Mouse (Mus musculus) G1E (cell line): Measurements from ENCODE around the gene Stk25. TPM values are rescaled to one million over a fixed set of nuclear protein-coding genes. Genes with fewer than 3 reads are reported as not detected.

Experiments used
- ATAC-seq: 2 replicates; pipeline ENCODE4 v1.8.0; 2016; ENCODE audit warnings: mild to moderate bottlenecking; ENCODE audit not compliant: insufficient number of reproducible peaks, poor library complexity, low FRiP score, severe bottlenecking; ENCODE audit errors: extremely low read depth
- DNase-seq: peaks from one replicate; pipeline ENCODE4 v3.0.0; 2012; ENCODE audit warnings: low spot score
- H3K27me3 ChIP-seq: 2 replicates; pipeline ENCODE4 v1.6.1; 2012; ENCODE audit warnings: mild to moderate bottlenecking, low read length, inconsistent platforms; ENCODE audit not compliant: insufficient read depth
- H3K36me3 ChIP-seq: replicated peaks from 2 replicates; pipeline ENCODE3; 2012; ENCODE audit warnings: mild to moderate bottlenecking, inconsistent platforms
- H3K4me1 ChIP-seq: 2 replicates; pipeline ENCODE4 v1.6.1; 2012; ENCODE audit warnings: low read depth, low read length, inconsistent platforms, mixed read lengths; ENCODE audit not compliant: insufficient read depth
- H3K4me3 ChIP-seq: 2 replicates; pipeline ENCODE4 v1.5.1; 2012; ENCODE audit warnings: low read depth, mild to moderate bottlenecking, inconsistent platforms, low read length, moderate library complexity, mixed read lengths
- H3K9me3 ChIP-seq: replicated peaks from 2 replicates; pipeline ENCODE4 v1.6.1; 2012; ENCODE audit warnings: inconsistent platforms
- CTCF ChIP-seq: IDR thresholded peaks from 2 replicates; pipeline ENCODE4 v1.5.1; 2012; ENCODE audit warnings: low read depth, low read length, inconsistent platforms, mixed read lengths
- GATA1 ChIP-seq: IDR thresholded peaks from 2 replicates; pipeline ENCODE4 v1.6.1; 2012; ENCODE audit warnings: borderline replicate concordance, low read length, inconsistent platforms, mixed read lengths
- GATA2 ChIP-seq: IDR thresholded peaks from 2 replicates; pipeline ENCODE4 v1.6.1; 2012; ENCODE audit warnings: low read depth, low read length, inconsistent platforms, borderline replicate concordance
- POLR2AphosphoS5 ChIP-seq: IDR thresholded peaks from 2 replicates; pipeline ENCODE4 v1.6.1; 2012; ENCODE audit warnings: low read depth, low read length, inconsistent platforms; ENCODE audit not compliant: insufficient replicate concordance
- TAL1 ChIP-seq: conservative IDR thresholded peaks from 2 replicates; pipeline ENCODE4 v1.6.1; 2012; ENCODE audit warnings: low read depth, low read length, inconsistent platforms, mixed read lengths
- polyA plus RNA-seq: library from polyadenylated mRNA; stranded (reverse); fragments of >175 nt; gene quantifications from 2 replicates; pipeline ENCODE4 v1.2.3, GENCODE M21; 2012
- total RNA-seq, 2 experiments: library from RNA; stranded (forward) in 1 of 2; stranded (reverse) in 1 of 2; fragments of 200-1000 nt in 1 of 2; fragments of >200 nt in 1 of 2; fragmentation: Nextera tagmentation in 1 of 2; gene quantifications; 2 replicates each; pipeline ENCODE4 v1.2.3; 2014 to 2017

Stk25 gene
- total and polyA plus RNA-seq, 3 experiments: 23.4 to 116 (median 64.8) TPM

DNA sequence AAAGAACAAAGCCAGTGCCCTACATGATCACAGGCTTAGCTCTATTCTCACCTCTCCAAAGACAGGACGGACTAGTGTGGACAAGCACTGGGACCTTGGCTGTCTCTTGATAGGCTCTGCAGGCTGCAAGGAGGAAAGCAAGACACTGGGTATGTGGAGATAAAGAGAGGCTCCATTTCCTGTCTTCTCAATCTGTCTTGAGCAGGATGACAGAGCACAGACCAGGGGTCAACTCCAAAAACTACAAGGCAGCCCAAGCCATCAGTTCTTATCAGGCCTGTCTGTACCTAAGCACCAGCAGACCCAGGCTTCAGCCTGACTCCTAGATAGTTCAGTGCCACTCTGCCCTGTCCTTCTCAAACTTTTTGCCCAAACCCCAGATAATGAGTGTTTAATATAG lies 34.0 kb downstream of the Stk25 start:
- DNase-seq (no peak), ATAC-seq (peak; percentile 83)
- no peak overlapping the region for H3K4me3 ChIP-seq
- peaks cover 5% of the 10 kb centered on the region for H3K4me1 ChIP-seq
- no peaks in the 10 kb centered on the region for H3K27me3 ChIP-seq
- H3K9me3 ChIP-seq: no peaks in the 10 kb centered on the region
- TF ChIP-seq POLR2AphosphoS5 (no peak), CTCF (no peak), GATA2 (no peak), GATA1 (no peak), TAL1 (no peak)
- peaks cover 97% of the 10 kb centered on the region for H3K36me3 ChIP-seq

DNA sequence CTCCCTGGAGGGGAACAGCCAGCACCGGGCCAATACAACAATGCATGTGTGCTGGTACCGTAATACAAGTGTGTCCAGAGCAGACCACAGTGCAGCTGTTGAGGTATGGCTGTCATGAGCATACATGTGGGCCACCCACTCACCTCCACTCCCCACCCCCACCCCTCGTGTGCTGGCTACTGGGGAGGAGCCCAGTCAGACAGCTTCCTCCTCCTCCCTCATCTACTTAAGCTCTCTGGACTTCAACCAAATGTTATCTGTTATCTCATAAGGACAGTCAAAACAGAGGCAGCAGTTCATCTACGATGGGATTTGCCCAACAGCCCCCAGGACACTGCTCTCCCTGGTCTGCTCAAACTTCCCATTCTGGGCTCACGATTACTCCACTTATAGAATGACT lies 39.5 kb downstream of the Stk25 start:
- ATAC-seq: peak; percentile 68
- Histone ChIP-seq H3K27me3 (peaks cover 2% of the 10 kb centered on the region; the same call in 1 of the 2 replicates), H3K4me1 (peaks cover 14% of the 10 kb centered on the region), H3K36me3 (peaks cover 45% of the 10 kb centered on the region), H3K9me3 (no peaks in the 10 kb centered on the region), H3K4me3 (no peak overlapping the region)
- TF ChIP-seq GATA1: no peak
- TF ChIP-seq GATA2: no peak
- no peak for TF ChIP-seq TAL1
- TF ChIP-seq POLR2AphosphoS5: no peak
- no peak for TF ChIP-seq CTCF
- DNase-seq: no peak

DNA sequence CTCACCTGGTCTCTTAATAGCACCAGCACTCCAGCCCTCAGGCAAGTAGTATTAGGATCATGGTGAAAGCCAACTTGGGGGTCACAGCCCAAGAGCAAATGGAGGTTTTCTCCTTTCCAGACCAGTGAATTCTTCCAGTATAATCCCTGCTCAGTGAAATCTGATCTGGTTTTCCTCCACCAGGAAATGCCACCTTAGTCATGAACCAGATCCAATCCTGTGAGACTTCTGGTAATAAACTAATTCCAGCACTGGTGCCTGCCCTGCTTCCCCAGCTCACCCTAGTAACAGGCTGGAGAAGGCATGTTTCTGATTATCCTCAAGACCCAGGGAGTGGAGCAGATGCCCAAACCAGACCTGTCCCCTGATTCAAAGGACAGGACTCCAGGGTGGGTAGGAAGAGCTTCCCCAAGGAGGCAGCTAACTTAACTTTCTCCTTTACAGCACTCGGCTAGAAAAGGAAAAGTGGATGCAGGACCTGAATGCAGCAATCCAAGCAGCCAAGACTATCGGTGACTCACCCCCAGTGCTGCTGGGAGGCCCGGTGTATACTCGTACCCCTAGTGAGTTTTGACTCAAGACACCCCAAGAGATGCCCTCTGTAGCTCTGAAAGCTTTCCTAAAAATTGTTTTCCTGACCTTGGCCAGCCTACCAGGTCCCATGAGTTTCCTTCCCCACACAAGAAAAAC lies 40.3 kb downstream of the Stk25 start:
- DNase-seq: no peak
- Histone ChIP-seq H3K4me3 (no peak overlapping the region), H3K9me3 (no peaks in the 10 kb centered on the region), H3K36me3 (peaks cover 37% of the 10 kb centered on the region), H3K27me3 (peaks cover 2% of the 10 kb centered on the region; the same call in 1 of the 2 replicates), H3K4me1 (peaks cover 14% of the 10 kb centered on the region)
- no peak for ATAC-seq
- no peak for TF ChIP-seq CTCF
- TF ChIP-seq POLR2AphosphoS5: no peak
- no peak for TF ChIP-seq GATA2
- no peak for TF ChIP-seq TAL1
- no peak for TF ChIP-seq GATA1

DNA sequence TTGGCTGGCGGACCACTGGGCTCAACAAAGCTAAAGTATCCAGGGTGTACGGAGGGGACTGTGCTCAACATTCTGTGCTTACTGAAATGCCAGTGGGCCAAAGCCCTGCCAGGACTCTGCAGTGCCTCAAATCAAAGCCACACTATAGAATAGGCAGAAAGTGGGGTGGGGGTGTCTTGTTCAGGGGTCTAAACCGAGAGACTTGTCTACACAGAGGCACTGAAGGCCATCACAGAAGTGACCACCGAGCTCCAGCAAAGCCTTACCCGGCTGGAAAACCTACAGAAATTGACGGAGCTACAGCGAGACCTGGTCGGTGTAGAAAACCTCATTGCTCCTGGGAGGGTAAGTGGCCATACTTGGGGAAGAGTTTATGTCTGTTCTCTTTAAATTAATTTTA lies 48.7 kb downstream of the Stk25 start:
- Histone ChIP-seq H3K27me3 (peaks cover 35% of the 10 kb centered on the region), H3K36me3 (no peaks in the 10 kb centered on the region), H3K4me1 (peaks cover 2% of the 10 kb centered on the region; the same call in 1 of the 2 replicates), H3K4me3 (no peak overlapping the region), H3K9me3 (no peaks in the 10 kb centered on the region)
- no peak for DNase-seq
- TF ChIP-seq GATA2 (no peak), TAL1 (no peak), GATA1 (no peak), POLR2AphosphoS5 (no peak), CTCF (no peak)
- ATAC-seq: no peak

DNA sequence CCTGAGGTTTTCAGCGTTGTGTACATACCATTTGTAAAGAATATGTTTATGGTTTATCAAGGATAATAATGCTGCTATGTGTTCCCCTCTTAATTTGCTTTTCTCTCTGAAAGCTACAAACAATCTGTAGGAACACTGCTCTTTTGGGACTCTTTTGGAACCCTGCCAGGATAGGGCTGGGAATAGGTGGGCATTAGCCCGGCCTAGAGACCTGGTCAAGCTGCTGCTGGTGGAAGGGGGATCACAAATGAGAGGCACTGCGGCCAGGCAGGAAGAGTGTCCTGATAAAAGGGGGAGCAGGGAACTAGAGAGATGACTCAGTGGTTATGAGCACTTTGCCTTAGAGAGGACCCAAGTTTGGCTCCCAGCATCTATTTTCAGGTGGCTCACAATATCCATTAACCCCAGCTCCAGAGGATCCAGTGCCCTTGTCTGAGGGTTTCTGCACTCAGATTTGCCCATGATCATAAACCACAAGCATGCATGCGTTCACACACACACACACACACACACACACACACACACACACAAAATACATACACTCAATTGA lies 49.7 kb downstream of the Stk25 start:
- no peak overlapping the region for H3K4me3 ChIP-seq
- DNase-seq: no peak
- TF ChIP-seq GATA2: no peak
- TF ChIP-seq POLR2AphosphoS5: no peak
- no peak for TF ChIP-seq GATA1
- no peak for TF ChIP-seq CTCF
- TF ChIP-seq TAL1: no peak
- peaks cover 2% of the 10 kb centered on the region; the same call in 1 of the 2 replicates for H3K4me1 ChIP-seq
- no peaks in the 10 kb centered on the region for H3K9me3 ChIP-seq
- peaks cover 37% of the 10 kb centered on the region for H3K27me3 ChIP-seq
- no peak for ATAC-seq
- H3K36me3 ChIP-seq: no peaks in the 10 kb centered on the region

DNA sequence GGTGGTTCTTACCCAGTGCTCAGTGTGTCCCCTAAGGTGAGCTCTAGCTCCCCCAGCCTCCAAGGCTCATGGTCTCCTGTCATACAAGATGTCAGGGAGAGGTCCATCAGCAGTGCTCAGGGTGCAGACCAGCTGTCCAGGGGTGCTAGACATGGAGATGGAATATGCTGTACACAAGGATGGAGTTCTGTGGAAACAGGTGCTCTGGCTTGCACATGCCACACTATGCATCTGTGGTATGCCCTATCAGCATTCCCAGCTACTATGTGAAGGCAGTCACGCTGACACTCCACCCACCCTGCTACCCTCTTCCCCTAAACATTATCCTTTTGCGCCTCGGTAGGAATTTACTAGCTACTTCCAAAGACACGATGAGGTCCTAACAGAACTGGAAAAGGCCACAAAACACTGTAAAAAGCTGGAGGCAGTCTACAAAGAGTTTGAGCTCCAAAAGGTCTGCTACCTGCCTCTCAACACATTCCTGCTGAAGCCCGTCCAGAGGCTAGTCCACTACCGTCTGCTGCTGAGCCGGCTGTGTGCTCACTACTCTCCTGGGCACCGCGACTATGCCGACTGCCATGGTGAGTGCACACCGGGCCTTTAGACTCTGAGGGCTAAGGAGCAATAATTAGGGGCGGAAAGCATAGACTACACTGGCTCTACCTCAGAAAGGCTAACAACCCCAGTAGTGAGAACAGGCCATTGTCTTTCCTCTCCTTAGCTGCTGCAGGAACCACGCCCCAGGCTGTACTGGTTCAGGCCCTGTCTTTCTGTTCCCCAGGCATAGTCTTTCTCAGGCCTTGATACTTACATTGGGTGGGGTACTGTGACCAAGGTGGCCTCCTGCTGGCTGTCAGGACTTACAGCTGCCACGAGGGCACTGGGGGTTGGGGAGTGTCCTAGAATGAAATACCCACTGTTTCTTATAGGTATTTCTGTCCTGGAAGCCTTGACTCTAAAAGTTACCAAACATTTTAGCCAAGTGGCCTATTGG lies 51.1 kb downstream of the Stk25 start:
- TF ChIP-seq TAL1 (no peak), GATA1 (no peak), CTCF (no peak), GATA2 (no peak), POLR2AphosphoS5 (no peak)
- ATAC-seq: no peak
- H3K27me3 ChIP-seq: peaks cover 33% of the 10 kb centered on the region
- no peak for DNase-seq
- H3K36me3 ChIP-seq: no peaks in the 10 kb centered on the region
- peaks cover 2% of the 10 kb centered on the region; the same call in 1 of the 2 replicates for H3K4me1 ChIP-seq
- H3K9me3 ChIP-seq: no peaks in the 10 kb centered on the region
- no peak overlapping the region for H3K4me3 ChIP-seq
